Mouse (Mus musculus) kidney, adult 2 months (tissue): ENCODE measurements at regions not wholly inside any gene's neighbourhood (a gene's known extent, or its start where the extent isn't known, plus 50 kb on each side); places are given as distances from the start of the nearest gene placed in this dataset.

Source experiments
- DNase-seq: peaks from one replicate; pipeline ENCODE4 v3.0.0; 2021
- H3K27ac ChIP-seq: fragments of 200-500 bp; 2 replicates; pipeline ENCODE4 v1.5.1; 2012; ENCODE audit warnings: low read depth, low read length, control low read depth, inconsistent platforms; ENCODE audit not compliant: insufficient read depth
- H3K27me3 ChIP-seq: fragments of 200-500 bp; replicated peaks from 2 replicates; pipeline ENCODE4 v1.6.1; 2012; ENCODE audit warnings: mild to moderate bottlenecking, moderate library complexity, low read length, inconsistent platforms; ENCODE audit not compliant: control insufficient read depth, insufficient read depth
- H3K36me3 ChIP-seq: fragments of 200-500 bp; 2 replicates; pipeline ENCODE4 v1.6.1; 2012; ENCODE audit warnings: mild to moderate bottlenecking, moderate library complexity, low read length, inconsistent platforms; ENCODE audit not compliant: control insufficient read depth, insufficient read depth
- H3K4me1 ChIP-seq: fragments of 200-500 bp; 2 replicates; pipeline ENCODE4 v1.6.1; 2011; ENCODE audit warnings: low read length; ENCODE audit not compliant: control insufficient read depth, insufficient read depth
- H3K4me3 ChIP-seq: fragments of 200-500 bp; 2 replicates; pipeline ENCODE4 v1.5.1; 2011; ENCODE audit warnings: mild to moderate bottlenecking, low read depth, low read length, control low read depth; ENCODE audit not compliant: insufficient read depth
- CTCF ChIP-seq: fragments of 200-500 bp; conservative IDR thresholded peaks from 2 replicates; pipeline ENCODE4 v1.5.1; 2011; ENCODE audit warnings: low read depth, mild to moderate bottlenecking, control low read depth, low read length, moderate library complexity, mixed read lengths; ENCODE audit not compliant: insufficient read depth, insufficient read length
- POLR2A ChIP-seq: fragments of 200-500 bp; IDR thresholded peaks from one replicate; pipeline ENCODE4 v1.6.1; 2011; ENCODE audit warnings: low read depth, low read length, control low read depth
- WGBS: fragments of 180-500 bp; shearing (Covaris S2); methylation state at CpG from one replicate; pipeline ENCODE4 v1.1.7; 2018; 5-methylcytosine and 5-hydroxymethylcytosine counted together

- Histone ChIP-seq H3K36me3 (no peaks in the 10 kb centered on the region), H3K4me1 (no peaks in the 10 kb centered on the region), H3K27me3 (no peaks in the 10 kb centered on the region), H3K27ac (no peak overlapping the region), H3K4me3 (no peak overlapping the region)
- no peak for DNase-seq
- WGBS, result 61% methylated on average over 1 of the region's 1 CpGs
- no peak for TF ChIP-seq CTCF
- no peak for TF ChIP-seq POLR2A
Measured at GRCm38 (mm10) chr15:3215201-3215600, 53.1 kb upstream of the Selenop start.
